Mouse (Mus musculus): ENCODE data around the gene Ak9.

GRCm38 (mm10) chr10:41280177-41280576 lies 23.6 kb upstream of the Ak9 start:
- TF ChIP-seq CTCF (IDR thresholded peaks at IDR 0.05; ENCODE audit: low read depth, low read length) (no peak), GATA1 (IDR thresholded peaks at IDR 0.05; ENCODE audit: borderline replicate concordance, low read length) (no peak), POLR2AphosphoS5 (IDR thresholded peaks at IDR 0.05; ENCODE audit: insufficient replicate concordance, low read depth, low read length) (no peak), TAL1 (conservative IDR thresholded peaks at IDR 0.05; ENCODE audit: low read depth, low read length) (no peak)

Data from G1E (cell line).